Comparison of ENCODE assay signal across 8 mouse cellular contexts in the genomic region with DNA sequence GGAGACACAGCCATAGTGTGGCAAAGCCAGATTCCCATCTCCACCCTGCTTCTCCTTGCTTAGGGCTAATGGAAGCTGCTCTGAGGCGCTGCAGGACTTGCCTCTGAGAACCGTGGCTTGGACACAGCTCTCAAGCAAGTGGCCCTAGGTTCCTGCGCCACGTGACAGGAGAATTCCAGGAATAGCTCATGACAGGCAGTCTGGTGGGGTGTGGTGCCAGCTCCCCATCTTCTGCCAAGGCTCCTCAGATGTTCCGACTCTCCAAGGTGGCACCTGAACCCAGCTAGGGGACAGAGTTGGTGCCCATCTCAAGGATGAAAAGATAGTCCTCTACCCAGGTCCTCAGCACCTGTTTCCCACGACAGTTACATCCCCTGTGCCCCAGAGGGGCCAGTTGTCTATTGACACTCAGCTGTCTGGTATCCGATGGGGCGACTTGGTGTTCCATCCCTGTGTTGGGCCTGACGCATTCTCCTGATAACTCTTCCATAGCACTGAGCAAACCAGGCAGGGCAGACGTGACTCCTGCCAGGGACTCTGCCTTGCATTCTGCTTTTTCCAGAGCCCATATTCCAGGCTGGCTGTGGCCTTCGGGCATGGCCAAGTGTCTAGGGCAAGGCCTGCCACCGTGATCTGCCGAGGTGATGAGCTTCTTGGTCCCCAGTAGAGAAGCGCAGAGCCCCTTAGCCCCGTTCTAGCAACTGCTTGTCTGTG. TPM values are rescaled to one million over a fixed set of nuclear protein-coding genes. Genes with fewer than 3 reads are reported as not detected.
DNase-seq lines count a peak whose midpoint lies in the region; ATAC-seq and TF ChIP-seq lines count a peak whose summit lies in the region.

No protein-coding gene starts in this region.

- H3K27ac ChIP-seq in kidney, adult 2 months (ENCODE audit: insufficient read depth, low read depth, low read length) = peak overlapping the region; percentile 66; the same call in 1 of the 2 replicates
- peak overlapping the region; percentile 6; the same call in 1 of the 2 replicates for H3K27ac ChIP-seq in embryonic fibroblast, embryonic 13.5 days (ENCODE audit: insufficient read depth, low read length)
- peak overlapping the region; percentile 59; the same call in 1 of the 2 replicates for H3K27ac ChIP-seq in hindbrain, embryonic 16.5 days (ENCODE audit: low read depth, low read length)
- no peak overlapping the region for H3K27ac ChIP-seq in limb, embryonic 10.5 days

- no peak for TF ChIP-seq CTCF in kidney, adult 2 months (conservative IDR thresholded peaks at IDR 0.05; ENCODE audit: insufficient read depth, insufficient read length, low read depth, low read length)
- TF ChIP-seq CTCF in embryonic fibroblast, embryonic 13.5 days (IDR thresholded peaks at IDR 0.05; ENCODE audit: borderline replicate concordance, insufficient read depth, low read length) = no peak

- 0 out of 2 replicates have a peak, but pooled peaks cover 9% of the 10 kb centered on the region for H3K4me1 ChIP-seq in kidney, adult 2 months (ENCODE audit: control insufficient read depth, insufficient read depth, low read length)
- H3K4me1 ChIP-seq in embryonic fibroblast, embryonic 13.5 days (ENCODE audit: control insufficient read depth, insufficient read depth, low read length) = no peaks in the 10 kb centered on the region; the same call in 1 of the 2 replicates
- peaks cover 26% of the 10 kb centered on the region for H3K4me1 ChIP-seq in hindbrain, embryonic 16.5 days (ENCODE audit: control insufficient read depth, insufficient read depth, low read depth, low read length)
- H3K4me1 ChIP-seq in limb, embryonic 10.5 days = peaks cover 51% of the 10 kb centered on the region

- no peak overlapping the region for H3K4me2 ChIP-seq in hindbrain, embryonic 16.5 days (ENCODE audit: low read length)

- no peaks in the 10 kb centered on the region for H3K27me3 ChIP-seq in kidney, adult 2 months (replicated peaks; ENCODE audit: control insufficient read depth, insufficient read depth, low read length)
- H3K27me3 ChIP-seq in hindbrain, embryonic 16.5 days (replicated peaks; ENCODE audit: control insufficient read depth, insufficient read depth, low read length) = no peaks in the 10 kb centered on the region
- H3K27me3 ChIP-seq in limb, embryonic 10.5 days (ENCODE audit: low read depth, poor library complexity, severe bottlenecking) = peaks cover 5% of the 10 kb centered on the region

- 68% methylated on average over 15 of the region's 15 CpGs for WGBS in kidney, adult 2 months
- 84% methylated on average over 15 of the region's 15 CpGs for WGBS in hindbrain, embryonic 16.5 days
- 87% methylated on average over 15 of the region's 15 CpGs for WGBS in limb, embryonic 10.5 days

- peak; percentile 50 for DNase-seq in kidney, adult 2 months
- DNase-seq in kidney, adult 11 months = no peak
- peak; percentile 77 for DNase-seq in Muller cell, postnatal 12 days (ENCODE audit: inconsistent ontology term)
- DNase-seq in embryo, embryonic 10 days (ENCODE audit: low spot score) = no peak
- no peak for DNase-seq in limb, embryonic 10.5 days (ENCODE audit: low spot score)

- no peaks in the 10 kb centered on the region for H3K36me3 ChIP-seq in kidney, adult 2 months (ENCODE audit: control insufficient read depth, insufficient read depth, low read length)
- no peaks in the 10 kb centered on the region for H3K36me3 ChIP-seq in hindbrain, embryonic 16.5 days (ENCODE audit: control insufficient read depth, insufficient read depth, low read length)
- H3K36me3 ChIP-seq in limb, embryonic 10.5 days = no peaks in the 10 kb centered on the region

- no peaks in the 10 kb centered on the region for H3K9me3 ChIP-seq in hindbrain, embryonic 16.5 days (ENCODE audit: control insufficient read depth, low read length)
- no peaks in the 10 kb centered on the region for H3K9me3 ChIP-seq in limb, embryonic 10.5 days (replicated peaks)

- no peak for ATAC-seq in hindbrain, embryonic 16.5 days
- ATAC-seq in erythroid progenitor cell, adult 5-6 weeks (replicated peaks; ENCODE audit: low FRiP score, poor library complexity, severe bottlenecking) = no peak

- no peak overlapping the region for H3K4me3 ChIP-seq in kidney, adult 2 months (ENCODE audit: insufficient read depth, low read depth, low read length)
- no peak overlapping the region for H3K4me3 ChIP-seq in embryonic fibroblast, embryonic 13.5 days (ENCODE audit: insufficient read depth, low read length)
- no peak overlapping the region for H3K4me3 ChIP-seq in hindbrain, embryonic 16.5 days (ENCODE audit: low read length)
- H3K4me3 ChIP-seq in limb, embryonic 10.5 days = no peak overlapping the region

- peak overlapping the region; percentile 22 for H3K9ac ChIP-seq in hindbrain, embryonic 16.5 days (ENCODE audit: low read depth, low read length)

- no peak for TF ChIP-seq POLR2A in kidney, adult 2 months (IDR thresholded peaks at IDR 0.05; ENCODE audit: low read depth, low read length)
- TF ChIP-seq POLR2A in embryonic fibroblast, embryonic 13.5 days (IDR thresholded peaks at IDR 0.05; ENCODE audit: low read depth, low read length) = no peak

RNA-seq across cellular contexts. Expression of gene Abtb1, which starts 54.9 kb away (rescaled TPM):
- polyA plus RNA-seq in kidney, adult 2 months (2012; rRNA removed) = 52.8 and 67.8 TPM in 2 replicates
- 4.9 and 5.3 TPM in 2 replicates for polyA plus RNA-seq in embryonic fibroblast, embryonic 13.5 days (2011; ENCODE audit: insufficient read length, low read depth, missing spikeins)
- 37.7 and 39.4 TPM in 2 replicates for polyA plus RNA-seq in hindbrain, embryonic 16.5 days (2015; fragmentation: Nextera tagmentation; extraction: Ambion mirVana)
- total RNA-seq in erythroid progenitor cell, adult 5-6 weeks (2015; ENCODE audit: low replicate concordance) = 49.4 and 49.9 TPM in 2 replicates
- 112 and 178 TPM in 2 replicates for total RNA-seq in erythroid progenitor cell, adult 5-6 weeks (2017; ENCODE audit: low replicate concordance)
- polyA plus RNA-seq in limb, embryonic 10.5 days (2016; fragmentation: Nextera tagmentation; extraction: Ambion mirVana) = 22.9 and 25.3 TPM in 2 replicates

Comparison
In these comparisons a context has a peak if more than half of its experiments do, and no peak if none do; other contexts are left out.
1. DNase-seq: peak in kidney, adult 2 months (single experiment) and Muller cell, postnatal 12 days (single experiment); none in kidney, adult 11 months (single experiment), embryo, embryonic 10 days (single experiment) and limb, embryonic 10.5 days (single experiment).